Mouse (Mus musculus): ENCODE results near the gene 2610528J11Rik.
"Not testable (repeated sequence)": the region's sequence is repeated elsewhere in the genome, so short reads cannot be mapped to it uniquely, and the experiment has no call there.

The 2610528J11Rik gene

DNA sequence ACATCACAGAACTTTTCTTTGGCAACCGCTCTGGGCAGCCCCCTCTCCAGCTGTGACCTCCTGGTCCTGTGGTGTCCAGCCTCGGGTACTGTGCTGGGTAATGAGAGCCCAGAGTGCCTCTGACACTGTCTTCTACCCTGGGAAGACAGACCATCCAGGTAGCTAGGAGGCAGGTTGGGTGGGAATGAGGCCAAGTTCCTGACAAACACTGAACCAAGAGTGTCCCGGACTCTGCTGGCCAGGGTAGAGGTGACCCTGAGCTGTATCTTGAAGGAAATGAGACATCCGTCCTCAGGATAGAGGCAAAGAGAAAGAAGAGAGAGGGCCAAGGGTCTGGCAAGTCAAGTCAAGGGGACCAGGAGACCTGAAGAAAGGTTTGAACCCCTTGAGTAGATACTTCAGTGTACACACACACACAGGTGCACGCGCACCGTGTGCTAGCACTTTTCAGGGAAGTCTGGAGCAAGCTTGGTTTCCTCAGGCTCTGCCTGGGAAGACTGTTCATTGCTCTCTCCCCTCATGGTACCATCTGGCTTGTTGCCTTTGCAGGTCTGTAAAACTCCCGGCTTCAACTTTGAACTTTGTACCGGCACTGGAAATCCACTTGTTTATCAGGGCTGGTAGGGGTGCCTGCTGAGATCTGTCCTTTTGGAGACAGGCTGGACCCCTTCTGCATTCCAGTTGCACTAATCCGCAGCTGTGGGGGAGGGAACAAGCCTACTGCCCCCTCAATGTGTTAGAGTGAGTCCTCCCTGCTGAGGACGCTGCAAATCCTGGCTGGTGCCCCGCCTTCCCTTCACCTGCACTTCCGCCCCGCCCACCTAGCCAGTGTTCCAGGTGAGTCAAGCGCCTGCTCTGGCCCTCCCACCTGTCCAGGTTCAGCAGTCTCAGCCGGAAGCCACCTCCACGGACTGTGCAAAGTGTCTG, at the start of gene 2610528J11Rik:
TSS of gene 2610528J11Rik (plus strand) at position 592 of the 927 bp plus-strand sequence.
- no peak for DNase-seq

DNA sequence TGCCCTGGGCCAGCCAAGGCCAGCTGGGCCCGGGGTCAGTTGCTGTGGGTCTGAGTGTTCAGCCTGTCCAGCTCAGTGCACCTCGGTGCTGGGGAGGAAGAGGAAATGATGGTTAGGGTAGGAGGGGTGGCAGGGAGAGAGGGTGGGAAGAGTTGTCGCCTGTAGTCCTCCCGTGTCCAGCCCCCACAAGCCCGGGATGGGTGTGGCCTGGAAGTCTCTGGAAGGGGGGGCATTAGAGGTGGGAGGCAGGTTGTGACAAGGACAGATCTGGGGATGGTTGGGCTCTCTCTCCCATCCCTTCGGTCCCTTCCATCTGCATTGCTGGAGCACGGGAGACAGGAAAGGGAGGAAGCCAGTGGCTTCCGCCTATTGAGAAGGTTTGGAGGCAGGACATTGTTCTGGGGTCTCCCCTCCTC, 37.1 kb upstream of the 2610528J11Rik start, which contains the start of gene Tie1:
TSS of gene Tie1 (minus strand) at position 345 of the 416 bp plus-strand sequence.
- DNase-seq, result no peak

DNA sequence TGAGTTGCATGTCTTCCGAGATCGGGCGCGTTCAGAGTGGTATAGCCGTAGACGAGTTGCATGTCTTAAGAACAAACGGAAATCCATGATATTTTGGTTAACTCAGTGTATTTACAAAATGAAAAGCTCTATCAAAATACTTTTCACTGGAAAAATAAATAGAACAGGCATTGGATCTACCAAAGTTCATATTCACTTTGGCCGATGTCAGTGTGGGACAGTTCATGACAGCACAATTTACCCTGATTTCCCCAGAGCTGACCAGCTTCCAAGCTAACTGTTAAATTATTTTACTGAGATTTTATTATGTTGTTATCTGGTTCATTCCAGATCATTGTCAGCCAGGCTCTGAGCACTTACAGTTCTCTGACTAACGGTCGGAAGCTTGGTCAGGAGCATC, 36.3 kb upstream of the 2610528J11Rik start:
- no peak for DNase-seq

DNA sequence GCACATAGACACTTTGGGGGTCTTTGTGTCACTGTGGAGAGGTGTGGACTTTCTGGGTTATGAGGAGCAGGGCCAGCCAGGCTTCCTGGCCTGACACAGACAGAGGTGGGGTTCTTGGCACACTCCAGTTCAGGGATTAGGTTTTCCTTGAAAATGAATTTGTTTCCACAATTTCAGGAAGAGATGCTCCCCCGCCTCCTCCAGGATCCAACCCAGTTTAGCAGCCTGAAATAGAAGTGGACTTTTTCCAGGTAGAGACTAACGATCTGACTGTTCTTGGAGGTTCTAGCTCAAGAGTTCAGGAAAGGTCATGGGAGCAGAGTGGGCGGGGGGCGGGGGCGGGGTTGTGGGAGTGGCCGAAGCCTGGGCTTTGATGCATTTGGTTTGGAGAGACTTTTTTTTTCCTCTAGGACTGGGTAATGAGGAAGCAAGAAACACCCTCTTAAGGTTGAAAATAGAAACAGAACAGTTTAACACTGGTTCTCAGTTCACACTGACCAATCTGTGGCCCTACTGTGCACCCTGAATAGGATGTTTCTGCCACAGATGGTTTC, 26.6 kb upstream of the 2610528J11Rik start:
- DNase-seq, result no peak

DNA sequence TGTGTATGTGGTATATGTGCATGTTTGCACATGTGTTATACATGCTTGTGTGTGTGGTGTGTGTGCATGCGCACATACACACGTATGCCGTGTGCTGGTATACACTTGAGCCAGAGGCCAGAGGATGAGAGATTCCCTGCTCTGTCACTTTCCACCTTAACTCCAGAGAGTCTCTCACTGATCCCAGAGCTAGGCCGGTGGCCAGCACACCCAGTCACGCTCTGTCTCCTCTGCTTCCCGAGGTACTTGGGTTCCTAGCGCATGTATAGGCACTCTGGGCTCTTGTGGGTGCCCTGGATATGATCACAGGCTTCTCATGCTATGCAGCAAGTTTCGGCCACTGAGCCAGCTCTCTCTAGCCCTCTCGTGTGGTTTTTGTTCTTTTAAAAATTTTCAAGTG, 26.0 kb upstream of the 2610528J11Rik start:
- DNase-seq, result no peak

DNA sequence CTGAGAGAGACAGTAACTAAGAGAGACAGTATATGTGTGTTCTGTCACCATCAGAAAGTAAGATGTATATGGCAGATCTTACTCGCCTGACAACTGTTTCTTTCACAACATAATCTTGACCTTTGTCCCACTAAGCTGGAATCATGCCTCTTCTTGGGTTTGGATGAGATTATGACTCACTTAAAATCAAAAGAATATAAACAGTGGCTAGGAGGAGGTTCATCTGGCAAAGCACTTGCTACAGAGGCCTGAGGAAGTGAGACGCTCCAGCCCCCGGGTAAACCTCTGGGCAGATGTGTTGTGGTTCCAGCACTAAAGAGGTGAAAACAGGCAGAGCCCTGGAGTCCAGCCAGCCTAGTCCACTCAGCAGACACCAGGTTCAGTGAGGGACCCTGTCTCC, 21.2 kb upstream of the 2610528J11Rik start:
- DNase-seq, result no peak

DNA sequence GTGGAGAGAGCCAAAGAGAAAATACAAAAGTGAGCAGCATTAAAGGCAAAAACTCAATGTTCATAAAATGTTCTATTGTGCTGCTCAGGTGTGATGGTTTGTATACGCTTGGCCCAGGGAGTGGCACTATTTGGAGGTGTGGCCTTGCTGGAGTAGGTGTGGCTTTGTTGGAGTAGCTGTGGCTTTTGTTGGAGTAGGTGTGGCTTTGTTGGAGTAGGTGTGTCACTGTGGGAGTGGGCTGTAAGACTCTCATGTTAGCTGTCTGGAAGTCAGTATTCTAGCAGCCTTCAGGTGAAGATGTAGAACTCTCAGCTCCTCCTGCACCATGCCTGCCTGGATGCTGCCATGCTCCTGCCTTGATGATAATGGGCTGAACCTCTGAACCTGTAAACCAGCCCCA, 19.6 kb upstream of the 2610528J11Rik start:
- not testable (repeated sequence) for DNase-seq

DNA sequence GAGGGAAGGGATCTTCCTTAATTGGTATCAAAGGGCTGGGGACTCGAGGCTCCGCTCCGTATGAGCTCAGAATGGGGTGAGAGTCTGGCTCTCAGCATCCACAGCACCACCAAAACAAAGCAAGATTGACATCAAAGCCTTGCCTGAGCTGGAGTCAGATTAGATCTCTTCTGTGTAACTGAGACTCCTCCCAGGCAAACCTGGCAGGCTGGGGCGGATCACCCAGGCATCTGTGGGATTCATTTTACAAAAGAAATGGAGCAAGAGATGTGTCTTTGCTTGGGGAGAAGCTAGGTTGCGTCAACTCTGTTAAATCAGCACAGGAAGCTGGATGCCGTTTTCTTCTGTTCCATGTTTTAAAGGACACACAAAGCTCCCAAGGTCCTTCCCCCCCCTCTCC, 17.7 kb upstream of the 2610528J11Rik start:
- DNase-seq, result no peak

DNA sequence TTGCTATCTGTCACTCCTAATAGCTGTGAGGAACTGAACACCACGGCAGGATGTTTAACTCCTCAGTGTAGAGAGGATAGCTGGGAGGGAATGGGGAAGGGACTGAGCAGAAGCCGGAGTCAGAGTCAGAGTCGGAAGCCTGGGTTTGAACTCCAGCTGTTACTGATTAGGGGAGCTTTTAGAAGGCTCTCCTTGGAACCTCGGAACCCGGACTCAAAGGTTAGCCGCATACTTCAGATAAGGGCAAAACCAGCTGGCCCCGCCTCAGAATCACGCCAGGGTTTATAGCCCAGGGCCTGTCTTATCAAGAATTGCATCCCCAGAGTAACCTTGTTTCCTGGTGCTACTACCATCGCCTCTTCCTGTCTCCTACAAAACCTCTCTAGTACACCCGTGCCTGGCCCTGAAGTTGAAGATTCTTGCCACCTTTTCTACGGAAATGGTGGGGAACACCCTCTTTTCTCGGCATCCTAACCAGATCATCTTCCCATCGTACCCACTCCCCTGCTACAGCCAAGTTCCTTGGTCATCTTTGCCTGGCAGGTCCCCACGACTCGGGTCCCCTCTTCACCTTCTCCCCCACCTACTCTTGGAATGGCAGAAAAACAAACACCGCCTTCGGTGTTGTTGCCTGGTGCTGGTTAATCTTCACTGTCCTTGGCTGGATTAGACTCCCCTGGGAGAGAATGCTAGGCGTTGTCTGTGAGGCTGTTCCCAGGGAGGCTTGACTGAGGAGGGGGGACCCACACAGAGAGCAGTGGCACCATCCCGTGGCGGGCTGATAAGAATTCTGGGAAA, 9.9 kb upstream of the 2610528J11Rik start:
- no peak for DNase-seq

DNA sequence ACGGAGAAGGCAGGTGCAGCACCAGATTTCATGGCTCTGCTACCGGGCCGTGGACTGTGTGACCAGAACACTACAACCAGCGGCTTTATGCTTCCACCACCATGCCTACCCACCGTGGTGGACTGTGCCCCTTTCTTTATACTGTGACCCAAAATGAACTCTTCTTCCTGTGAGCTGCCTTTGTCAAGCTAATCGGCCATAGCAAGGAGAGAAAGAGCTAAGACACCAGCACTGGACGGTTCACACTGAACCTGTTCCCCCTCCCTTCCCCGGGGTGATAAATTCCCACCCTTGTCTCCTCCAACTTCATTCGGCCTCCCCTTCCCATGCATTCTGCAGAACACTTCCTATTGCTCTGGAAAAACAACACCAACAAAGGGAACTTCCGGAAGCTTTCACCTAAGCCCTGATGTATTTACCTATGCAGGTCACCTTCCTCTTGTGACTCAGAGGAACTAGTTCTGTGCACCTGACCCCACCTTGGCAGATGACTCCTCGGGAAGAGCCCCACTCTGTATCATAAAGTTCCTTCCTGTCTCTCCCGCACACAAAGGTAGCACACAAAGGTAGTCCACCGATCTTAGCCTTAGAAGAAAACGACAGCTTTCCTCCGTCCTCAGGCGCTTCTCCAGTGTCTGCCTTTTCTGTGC, 9.2 kb upstream of the 2610528J11Rik start:
- no peak for DNase-seq

DNA sequence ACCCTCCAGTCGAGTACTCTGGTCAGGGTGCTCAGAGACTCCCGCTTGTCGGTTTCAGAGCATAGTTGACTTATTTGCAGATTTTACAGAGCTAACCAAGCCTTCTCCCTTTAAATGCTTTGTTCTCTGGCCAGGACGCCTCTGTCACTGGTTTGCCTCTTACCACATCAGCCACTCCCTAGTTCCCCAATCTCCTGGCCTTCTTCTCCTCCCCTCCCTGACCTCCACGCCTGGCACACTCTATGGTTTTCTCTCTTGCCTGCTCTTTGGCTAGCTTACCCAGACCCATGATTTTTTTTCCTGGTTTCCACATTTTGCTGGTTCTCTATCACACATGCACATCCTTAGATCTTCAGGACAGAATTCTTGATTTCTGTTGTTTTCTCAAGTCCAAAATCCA, 8.6 kb upstream of the 2610528J11Rik start:
- no peak for DNase-seq

DNA sequence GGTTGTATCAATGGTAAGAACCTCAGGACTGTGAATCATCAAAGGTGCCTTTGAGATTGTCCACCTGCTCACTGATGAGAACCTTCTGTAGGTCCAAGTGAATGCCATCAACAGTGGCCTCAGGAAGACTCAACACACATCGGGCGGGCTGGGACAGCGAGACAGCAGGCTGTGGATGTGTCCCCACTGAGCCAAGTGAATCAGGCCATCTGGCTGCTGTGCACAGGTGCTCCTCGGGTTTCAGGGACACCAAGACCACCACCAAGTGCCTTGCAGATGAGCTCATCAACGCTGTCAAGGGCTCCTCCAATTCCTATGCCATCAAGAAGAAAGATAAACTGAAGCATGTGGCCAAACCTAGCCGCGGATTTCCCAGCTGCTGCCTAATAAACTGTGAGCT, 4.6 kb upstream of the 2610528J11Rik start:
- no peak for DNase-seq

DNA sequence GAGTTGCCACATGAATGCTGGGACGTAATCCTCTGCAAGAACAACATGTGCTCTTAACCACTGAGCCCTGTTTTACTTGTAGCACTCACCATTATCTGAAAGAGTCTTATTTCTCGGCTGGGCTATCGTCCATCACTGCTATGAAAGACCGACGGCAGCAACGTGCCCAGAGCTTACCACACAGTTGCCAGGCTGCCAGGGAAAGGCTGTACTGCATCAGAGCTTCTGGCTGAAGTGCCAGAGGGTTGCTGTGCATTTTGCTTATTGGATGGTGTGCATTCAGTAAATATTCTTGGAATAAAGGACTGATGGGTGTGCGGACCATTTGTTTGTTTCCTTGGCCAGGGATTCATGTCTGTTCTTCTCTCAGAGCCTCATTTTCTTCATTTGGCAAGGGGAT, 2.8 kb upstream of the 2610528J11Rik start:
- no peak for DNase-seq

DNA sequence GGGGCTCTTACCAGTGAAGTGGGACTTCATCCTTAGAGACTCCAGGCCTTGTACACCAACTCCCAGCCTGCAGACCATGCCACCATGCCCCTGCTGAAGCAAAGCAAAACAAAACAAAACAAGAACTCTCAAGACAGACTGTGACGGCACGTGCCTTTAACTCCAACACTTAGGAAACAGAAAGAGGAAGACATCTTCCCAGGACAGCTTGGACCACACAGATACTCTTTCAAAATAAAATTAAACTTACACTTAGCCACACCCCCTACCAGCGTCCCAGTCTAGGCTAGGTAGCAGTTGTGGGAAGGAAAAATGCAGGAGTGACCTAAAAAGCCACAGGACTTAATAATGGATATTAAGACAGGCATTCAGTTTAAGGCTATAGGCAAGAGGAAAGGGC, 1.0 kb upstream of the 2610528J11Rik start:
- no peak for DNase-seq

DNA sequence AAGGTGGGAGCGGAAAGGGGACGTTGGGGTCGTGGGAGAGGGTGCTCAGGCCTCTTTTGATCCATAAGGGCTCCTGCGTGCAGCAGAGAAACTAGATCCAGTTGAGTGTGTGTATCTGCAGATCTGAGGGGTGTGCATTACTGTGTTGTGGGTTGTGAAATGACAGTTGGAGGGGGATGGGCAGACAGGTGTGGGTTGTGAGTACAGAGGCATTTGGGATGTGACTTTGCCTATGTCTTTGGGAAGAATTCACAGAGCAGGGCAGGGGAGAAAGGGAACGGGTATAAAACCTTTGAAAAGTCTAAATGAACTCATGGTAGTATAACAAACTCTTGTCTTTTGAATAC, 509 bp downstream of the 2610528J11Rik start:
- no peak for DNase-seq

DNA sequence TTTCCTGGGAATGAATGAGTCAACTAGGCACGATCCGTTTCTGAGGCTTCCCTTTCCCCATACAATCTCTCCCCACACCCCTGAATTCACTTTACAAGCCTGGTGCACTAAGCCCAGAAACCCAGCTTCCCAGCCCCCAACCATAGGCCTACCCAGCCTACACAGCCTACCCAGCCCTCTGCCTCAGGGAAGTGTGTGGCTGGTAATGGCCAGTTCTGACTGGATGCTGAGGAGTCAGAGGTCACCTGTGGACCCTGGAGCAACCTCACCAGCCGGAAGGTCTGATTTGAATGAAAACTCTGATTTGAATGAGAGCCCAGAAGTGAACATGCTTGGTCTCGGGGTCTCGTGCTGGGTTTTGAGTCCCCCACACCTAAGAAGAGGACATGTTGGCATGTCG, 921 bp downstream of the 2610528J11Rik start:
- DNase-seq, result no peak

DNA sequence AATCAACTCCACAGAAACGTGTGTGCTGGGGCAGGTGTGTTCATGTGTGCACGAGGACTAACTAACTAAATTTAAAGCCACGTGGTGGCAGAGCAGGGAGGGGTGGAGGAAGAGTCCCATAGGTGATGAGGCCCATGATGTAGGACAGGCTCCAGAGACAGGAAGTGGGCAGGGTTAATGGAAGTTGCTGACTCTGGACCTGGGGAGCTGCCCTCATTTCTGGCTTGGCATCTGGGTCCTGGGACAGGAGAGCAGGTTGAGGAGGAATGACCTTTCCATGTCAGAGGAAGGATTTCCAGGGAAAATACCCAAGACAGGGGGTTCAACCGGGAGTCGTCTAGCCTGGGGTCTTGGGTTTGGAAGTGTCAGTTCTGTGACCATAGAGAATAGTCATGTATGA, 5.9 kb downstream of the 2610528J11Rik start:
- no peak for DNase-seq

DNA sequence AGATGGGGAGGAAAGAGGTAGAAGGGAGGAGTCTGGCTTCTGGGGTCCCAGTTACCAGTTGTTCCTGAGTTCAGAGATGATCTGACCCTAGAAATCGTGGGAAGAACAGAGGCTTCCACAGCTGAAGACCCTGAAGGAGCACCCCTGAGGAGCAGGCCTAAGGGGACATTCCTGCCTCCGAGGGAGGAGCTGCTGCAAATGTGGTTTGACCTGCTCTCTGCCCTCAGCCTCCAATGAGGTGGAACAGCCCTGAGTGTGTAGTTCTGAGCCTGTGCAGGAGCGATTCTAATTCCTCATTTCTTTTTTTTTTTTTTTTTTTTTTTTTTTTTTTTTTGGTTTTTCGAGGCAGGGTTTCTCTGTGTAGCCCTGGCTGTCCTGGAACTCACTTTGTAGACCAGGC, 6.4 kb downstream of the 2610528J11Rik start:
- no peak for DNase-seq

DNA sequence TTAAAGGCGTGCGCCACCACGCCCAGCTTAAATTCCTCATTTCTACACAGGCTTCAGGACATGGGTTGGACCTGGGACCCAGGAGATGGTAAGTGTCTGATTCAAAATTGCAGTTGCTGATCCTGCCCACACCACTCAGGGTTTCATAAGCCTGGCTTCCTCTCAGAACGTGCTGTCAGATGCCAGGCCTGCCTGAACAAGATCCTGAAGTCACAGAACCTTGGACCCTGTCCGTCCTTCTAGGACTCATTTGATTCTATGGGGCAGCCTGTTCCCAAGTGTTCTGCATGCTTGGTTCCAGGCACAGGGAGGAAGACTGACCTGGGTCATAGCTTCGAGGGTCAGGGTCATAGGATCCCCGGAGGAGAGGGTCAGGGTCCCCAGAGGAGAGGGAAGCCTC, 6.8 kb downstream of the 2610528J11Rik start:
- DNase-seq, result no peak

DNA sequence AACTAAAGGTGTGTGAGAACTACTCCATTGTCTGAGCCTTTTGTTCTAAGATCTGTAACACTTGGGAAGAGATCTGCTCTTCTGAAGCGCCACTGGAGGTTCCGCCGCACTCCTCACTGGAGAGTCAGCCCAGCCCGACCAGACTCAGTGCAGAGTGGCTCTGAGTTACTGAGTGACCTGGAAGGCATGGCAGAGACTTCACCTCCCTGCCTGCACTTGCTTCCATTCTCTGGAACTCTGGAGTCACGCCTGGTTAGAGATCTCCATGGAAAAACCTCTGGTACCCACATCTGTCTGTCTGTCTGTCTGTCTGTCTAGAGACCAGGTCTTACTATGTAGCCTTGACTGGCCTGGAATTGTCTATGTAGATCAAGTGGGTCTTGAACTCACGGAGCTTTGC, 8.8 kb downstream of the 2610528J11Rik start:
- DNase-seq, result no peak

DNA sequence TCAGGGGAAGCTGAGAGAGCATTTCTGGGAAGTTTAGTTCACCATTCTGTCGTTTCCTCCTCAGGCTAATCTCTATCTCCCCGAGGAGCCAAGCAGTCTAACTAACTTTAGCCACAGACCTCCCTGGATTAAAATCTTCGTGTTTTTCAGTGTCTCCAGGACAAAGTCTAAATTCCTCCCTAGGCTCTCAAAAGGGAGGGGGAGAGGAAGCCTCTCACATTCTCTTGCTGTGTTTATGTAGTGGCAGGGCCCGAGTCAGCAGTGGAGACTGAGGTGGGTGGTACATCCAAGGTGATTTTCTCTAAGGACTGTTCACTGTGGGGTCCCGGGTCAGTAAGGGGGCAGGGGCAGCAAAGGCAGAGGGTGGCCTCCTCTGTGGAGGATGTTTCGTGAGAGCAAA, 11.0 kb downstream of the 2610528J11Rik start:
- DNase-seq, result no peak

DNA sequence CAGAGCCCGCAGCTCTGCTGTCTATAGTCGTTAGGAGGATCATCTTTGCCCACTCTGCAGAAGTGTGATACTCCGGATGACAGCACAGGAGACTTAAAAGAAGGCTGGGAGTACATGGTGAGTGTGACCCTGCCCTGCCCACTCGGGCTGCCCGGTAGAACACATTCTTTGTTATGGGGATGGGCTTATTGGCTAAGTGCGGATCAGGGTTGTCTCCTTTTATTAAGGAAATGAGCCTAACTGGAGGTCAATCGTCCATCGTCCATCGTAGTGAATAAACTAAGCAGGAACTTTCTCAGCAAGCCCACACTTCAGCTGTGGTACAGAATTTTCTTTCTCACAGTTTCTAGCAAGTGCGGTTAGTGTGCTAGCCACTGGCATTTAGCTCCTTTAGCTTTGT, 13.1 kb downstream of the 2610528J11Rik start:
- no peak for DNase-seq

DNA sequence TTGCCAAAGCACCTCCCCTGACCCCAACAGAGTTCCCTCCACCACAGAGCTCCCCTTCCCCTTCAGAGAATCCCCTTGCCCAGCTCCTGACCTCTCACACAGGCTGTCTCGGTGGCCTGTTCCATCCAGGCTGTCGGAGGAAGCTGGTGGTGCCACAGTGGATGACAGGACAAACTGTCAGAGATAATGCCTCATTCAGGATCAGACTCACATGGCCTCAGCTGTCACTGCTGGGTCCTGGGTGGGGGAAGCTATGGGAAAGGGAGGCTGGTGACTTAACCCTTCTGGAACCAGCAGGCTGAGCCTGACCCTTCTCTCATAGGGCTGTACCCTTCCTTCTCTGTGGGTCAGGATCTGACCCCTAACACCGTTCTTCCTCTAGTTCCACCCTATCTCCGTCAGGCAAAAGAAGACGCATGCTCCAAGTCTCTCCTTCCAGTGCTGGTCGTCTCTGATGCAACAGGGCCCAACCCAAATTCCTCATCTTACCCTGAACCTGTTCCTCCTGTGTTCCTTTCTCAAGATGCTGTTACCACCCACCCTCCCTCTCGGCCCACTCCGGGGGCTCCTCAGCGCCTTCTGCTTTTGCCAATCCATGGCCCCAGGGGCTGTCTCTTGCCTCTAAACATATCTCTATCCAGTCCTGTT, 15.8 kb downstream of the 2610528J11Rik start:
- DNase-seq, result no peak

Measured in cerebellum, adult 11-12 months (tissue).